Mouse (Mus musculus) spleen, postnatal 10 days (tissue): Measurements from ENCODE around the gene Ccr10.

Source experiments
- DNase-seq, 2 experiments: peaks; one replicate each; pipeline ENCODE4 v3.0.0; 2021 to 2022; ENCODE audit warnings: low spot score in 2 of 2

The Ccr10 gene

DNA sequence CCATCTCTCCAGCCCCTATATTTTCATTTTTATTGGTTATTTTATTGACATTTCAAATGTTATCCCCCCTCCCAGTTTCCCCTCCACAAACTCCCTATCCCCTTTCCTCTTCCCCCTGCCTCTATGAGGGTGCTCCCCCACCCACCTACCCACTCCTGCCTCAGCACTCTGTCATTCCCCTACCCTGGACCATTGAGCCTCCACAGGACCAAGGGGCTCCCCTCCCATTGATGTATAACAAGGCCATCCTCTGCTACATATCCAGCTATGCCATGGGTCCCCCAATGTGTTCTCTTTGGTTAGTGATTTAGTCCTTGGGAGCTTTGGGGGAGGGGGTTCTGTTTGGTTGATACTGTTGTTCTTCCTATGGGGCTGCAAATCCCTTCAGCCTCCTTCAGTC, 20.6 kb downstream of the Ccr10 start:
- no peak for DNase-seq

DNA sequence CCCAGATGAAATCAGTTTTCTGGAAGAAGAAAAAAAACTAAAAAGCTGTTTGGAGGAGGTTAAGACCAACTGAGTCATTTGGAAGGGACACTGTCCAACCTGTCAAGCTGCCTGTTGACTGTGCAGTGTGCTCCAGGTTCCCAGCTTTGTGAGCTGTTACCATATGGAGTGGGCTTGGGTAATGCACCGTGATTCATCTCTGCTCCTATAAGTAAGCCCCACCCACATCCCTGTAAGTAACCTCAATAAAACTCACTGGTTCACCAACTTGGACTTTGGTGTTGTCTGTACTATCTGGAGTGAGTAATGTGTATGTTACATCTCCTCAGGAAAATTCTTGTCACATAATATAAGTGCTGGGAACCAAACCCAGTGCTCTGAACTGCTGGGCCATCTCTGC, 22.4 kb downstream of the Ccr10 start:
- no peak for DNase-seq

GRCm38 (mm10) chr11:101151063-101151462, 24.2 kb downstream of the Ccr10 start:
- no peak for DNase-seq

GRCm38 (mm10) chr11:101149178-101150105, 25.8 kb downstream of the Ccr10 start:
- DNase-seq: no peak

GRCm38 (mm10) chr11:101148751-101149150, 26.5 kb downstream of the Ccr10 start:
- DNase-seq: no peak

DNA sequence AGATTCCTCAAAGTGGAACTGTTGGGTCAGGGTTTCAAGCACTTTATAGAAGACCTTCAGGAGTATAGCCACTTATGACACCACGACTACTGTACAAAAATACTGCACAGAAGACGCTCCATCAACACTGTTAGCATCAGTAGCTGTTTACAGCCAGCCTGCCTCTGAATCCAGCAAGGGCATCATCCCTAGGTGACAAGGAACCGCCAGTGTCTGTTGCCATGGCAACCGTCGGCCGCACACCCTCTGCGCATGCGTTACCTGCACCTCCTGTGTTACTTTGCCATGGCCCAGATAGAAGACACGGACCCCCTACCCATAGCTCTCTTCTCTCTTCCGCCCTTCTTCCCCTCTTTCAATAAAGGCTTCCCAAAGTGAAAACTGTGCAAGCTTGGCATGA, 28.9 kb downstream of the Ccr10 start:
- no peak for DNase-seq

- peak in 1 of 2 experiments; percentile 40 for DNase-seq
Observed at GRCm38 (mm10) chr11:101143338-101144225, 31.7 kb downstream of the Ccr10 start.

- DNase-seq: no peak
Observed at GRCm38 (mm10) chr11:101142215-101142967, 32.9 kb downstream of the Ccr10 start.

GRCm38 (mm10) chr11:101141088-101141487, 34.2 kb downstream of the Ccr10 start:
- no peak for DNase-seq

DNA sequence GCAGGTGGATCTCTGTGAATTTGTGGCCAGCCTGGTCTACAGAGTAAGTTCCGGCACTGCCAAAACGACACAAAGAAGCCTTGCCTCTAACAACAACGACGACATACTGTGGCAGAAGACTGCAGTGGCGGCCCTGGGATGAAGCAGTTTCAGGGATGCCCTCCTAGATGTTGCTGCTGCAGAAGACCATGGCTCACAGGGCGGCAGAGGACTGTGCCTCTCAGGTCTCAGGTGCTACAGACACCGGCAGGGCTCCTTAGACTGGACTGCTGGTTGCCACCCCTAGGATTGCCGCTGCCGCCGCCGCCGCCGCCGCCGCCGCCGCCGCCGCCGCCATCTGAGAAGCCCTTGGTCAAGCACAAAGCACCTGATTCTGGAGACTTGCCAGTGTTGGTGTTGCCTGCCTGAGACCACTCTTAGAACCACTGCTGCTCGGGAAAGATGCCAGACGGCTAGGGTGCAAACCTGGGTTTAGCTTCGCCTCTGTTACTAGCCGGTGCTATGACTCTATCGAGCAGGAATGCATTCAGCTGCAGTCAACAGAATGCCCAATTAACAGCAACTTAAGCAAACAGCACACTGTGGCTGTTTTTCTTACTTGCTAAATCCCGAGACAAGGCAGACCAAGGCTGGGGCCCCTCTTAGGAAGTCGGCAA, 35.0 kb downstream of the Ccr10 start:
- DNase-seq: no peak

GRCm38 (mm10) chr11:101138536-101139181, 36.6 kb downstream of the Ccr10 start:
- DNase-seq: no peak

- DNase-seq: no peak
Observed at GRCm38 (mm10) chr11:101137000-101137399, 38.2 kb downstream of the Ccr10 start.

DNA sequence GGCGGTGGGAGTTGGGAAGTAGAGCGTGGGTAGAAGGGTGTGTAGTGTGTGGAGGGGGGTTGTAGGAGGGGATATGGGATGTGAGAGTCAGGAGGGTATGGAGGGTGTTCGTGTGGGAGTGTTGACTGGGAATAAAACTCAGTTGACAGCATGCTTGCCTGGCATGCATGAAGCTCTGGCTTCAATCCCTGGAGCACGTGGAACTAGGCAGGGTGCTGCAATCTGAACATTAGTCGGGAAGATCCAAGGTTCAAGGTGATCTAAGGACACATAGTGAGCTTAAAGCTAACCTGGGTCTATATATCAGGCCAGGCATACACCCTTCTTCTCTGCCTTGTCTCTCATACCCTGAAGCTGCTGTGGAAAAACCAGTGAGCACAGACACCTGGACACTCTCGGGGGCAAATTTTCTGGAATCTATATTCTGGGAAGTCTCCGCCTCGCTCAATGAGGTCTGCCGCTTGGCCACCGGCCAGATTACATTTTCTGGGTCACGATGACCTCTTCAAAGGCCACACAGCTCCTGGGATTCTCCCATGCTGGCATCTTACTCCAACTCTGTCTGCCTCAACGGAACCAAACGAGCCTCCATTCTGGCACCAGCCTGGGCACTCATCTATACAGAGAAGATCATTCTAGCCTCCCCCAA, 40.9 kb downstream of the Ccr10 start:
- no peak for DNase-seq

DNA sequence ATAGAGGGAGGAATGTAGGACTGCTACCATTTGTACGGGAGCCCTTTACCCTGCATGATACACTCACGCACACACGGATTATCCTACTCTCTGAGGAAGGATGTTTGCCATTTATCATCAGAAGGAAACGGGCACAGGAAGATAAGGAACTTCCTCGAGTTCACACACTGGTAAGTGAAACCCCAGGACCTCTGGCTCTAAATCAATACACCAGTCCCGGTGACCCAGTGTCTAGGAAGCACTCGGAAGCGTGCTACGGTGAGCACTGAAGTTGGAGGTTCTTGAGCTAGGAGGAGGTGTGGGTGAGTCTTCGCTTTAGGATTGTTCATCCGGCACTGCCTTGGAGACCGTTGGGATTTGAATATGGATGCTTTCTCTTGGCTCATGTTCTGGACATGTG, 42.2 kb downstream of the Ccr10 start:
- no peak for DNase-seq

GRCm38 (mm10) chr11:101131701-101132100, 43.5 kb downstream of the Ccr10 start:
- DNase-seq: peak in 1 of 2 experiments; percentile 54

DNA sequence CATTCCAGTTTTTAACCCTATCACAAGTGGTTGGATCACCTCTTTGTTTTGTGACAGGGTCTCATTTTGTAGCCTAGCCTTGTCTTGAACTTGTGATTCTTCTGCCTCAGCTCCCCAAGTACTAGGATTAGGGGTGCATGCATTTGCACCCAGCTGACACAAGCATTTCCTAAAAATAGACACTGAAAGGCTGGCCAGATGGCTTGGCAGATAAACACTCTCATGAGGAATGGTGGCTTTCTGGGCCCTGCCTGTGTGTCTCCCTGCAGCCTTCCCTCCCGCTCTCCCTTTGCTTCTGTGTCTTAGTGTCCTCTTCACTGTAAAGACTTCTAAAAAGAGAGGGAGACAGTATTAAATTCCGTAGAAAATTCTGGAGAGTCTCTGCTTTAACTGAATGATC, 44.1 kb downstream of the Ccr10 start:
- DNase-seq: no peak

GRCm38 (mm10) chr11:101130056-101130756, 45.0 kb downstream of the Ccr10 start:
- DNase-seq: peak in 1 of 2 experiments; percentile 24

DNA sequence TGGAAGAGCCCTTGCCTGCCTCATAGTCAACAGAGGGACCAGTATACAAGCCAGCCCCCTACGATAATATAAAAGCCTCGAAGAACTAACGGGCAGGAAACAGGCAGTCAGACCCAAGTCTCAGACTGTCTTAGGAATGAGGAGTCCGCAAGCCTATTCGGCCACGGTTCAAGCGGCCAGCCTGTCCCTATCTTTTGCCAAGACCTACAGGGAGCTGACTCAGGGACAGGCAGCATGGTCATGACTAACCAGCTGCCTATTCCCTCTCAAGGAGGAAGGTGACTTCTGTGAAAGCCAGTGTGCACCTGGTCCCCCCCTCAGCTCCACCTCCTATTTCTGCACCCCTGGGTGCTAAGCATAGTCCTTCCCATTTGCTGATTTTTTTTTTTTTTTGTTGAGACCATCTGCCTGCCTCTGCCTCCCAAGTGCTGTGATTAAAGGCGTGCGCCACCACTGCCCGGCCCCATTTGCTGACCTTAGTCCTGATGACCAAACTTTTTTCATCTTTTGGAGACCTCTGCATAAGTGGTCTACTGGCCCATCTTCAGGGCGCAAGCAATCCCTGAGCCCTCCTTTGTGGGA, 46.2 kb downstream of the Ccr10 start:
- no peak for DNase-seq

DNA sequence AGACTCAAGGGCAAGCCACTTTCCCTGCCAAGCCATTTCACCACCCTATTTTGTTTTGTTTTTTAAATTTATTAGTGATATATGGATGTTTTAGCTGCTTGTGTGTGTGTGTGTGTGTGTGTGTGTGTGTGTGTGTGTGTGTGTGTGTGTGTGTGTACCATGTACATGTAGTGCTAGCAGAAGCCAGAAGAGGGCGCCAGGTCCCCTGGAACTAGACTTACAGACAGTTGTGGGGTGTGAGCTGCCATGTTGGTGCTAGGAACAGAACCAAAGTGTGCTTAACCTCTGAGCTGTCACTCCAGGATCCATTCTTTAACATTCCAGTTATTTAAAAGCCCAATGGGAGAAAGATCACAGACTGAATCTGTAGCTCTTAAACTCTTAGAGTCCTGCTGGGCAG, 48.2 kb downstream of the Ccr10 start:
- peak in 1 of 2 experiments; percentile 53 for DNase-seq
